Mouse (Mus musculus) kidney, postnatal 36 days (tissue): ENCODE data around the gene Krtap9-3.
"Not testable (repeated sequence)": the region's sequence is repeated elsewhere in the genome, so short reads cannot be mapped to it uniquely, and the experiment has no call there.

ENCODE experiments used
- DNase-seq, 2 experiments: peaks; one replicate each; pipeline ENCODE4 v3.0.0; 2021 to 2022; ENCODE audit warnings: mixed read lengths in 2 of 2

The Krtap9-3 gene

DNA sequence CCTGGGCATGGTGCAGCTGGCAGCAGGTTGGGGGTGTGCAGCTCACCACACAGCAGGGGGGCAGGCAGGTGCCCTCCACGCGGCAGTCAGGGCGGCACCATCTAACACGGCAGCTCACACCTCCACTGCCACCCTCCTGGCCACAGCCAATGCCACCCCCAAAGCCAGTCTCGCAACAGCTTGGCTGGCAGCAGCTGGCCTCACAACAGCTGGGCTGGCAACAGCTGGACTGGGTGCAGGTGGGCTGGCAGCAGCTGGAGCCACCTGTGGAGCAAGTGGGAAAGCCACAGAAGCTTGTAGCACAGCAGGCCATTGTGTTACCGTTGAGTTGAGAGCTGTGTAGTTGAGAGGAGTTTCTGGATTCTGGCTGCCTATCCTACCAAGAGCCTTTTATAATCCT lies at the start of gene Krtap9-3:
Gene Krtap9-3 (minus strand): TSS at position 364 of the 400 bp plus-strand sequence.
- not testable (repeated sequence) for DNase-seq

DNA sequence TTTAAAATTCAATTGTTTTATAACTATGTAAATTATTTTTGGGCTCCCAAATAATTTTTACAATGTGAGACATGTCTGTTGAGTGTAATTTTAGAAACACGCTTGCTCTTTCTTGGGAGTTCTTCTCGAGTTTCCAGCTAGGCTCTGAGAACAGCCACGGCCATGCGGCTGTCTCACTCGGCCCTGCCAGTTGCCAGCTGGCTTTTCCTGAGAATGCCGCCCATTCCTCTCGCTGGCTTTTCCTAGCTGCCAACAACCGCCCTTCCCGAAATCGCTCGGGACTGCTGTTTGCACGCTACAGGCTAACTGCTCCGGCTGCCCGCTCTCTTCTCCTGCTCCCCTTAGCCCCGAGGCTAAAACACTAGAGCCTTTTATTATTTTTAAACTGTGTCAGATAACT lies 48.5 kb upstream of the Krtap9-3 start:
- DNase-seq = no peak

DNA sequence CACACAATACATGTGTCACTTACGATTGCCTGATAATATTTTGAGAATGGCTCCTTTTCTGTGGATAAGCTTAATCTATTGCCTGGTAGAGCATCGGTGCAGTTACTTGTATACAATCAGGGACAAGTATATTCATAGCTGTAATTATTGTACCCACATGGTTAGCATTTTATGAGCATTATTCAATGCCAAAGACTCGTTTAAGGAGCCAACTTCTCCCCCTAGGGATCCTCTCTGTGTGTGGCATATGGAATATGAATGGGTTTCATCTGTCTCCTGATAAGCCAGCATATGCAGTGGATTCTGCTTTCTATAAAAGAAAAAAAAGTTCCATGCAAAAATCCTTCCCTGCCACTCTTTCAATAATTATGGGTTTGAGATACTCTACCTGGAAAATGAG lies 46.4 kb upstream of the Krtap9-3 start:
- DNase-seq = no peak

DNA sequence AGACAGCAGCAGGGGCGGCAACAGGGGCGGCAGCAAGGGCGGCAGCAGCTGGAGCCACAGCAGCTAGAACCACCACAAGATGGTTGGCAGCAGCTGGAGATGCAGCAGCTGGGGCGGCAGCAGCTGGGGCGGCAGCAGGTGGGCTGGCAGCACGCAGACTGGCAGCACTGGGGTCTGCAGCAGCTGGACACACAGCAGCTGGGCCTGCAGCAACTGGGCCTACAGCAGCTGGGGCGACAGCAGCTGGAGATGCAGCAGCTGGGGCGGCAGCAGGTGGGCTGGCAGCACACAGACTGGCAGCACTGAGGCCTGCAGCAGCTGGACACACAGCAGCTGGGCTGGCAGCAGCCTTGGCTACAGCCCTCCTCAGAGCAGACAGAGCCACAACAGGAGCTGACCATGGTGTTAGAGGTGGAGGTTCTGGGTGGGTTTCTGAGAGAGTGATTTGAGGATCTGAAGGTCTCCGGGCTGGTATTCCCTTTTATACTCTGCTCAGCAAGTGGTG lies 45.8 kb upstream of the Krtap9-3 start, which contains the start of gene Krtap4-7:
Gene Krtap4-7 (minus strand): TSS at position 455 of the 505 bp plus-strand sequence.
- DNase-seq = not testable (repeated sequence)

DNA sequence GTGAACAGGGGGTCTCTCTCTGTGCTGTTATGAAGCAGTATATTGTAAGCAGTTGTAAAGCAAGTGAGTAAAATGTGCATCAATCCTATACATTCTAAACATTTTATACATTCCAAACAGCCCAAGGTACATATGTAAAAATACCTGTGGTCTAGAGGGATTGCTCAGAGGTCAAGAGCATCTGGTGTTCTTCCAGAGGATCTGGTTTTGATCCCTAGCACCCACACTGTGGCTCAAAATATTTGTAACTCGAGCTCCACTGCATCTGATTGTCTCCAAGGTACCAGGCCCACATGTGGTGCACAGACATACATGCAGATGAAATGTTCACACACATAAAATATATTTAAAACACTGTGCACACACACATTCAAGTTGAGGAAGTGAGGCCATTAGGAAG lies 43.0 kb upstream of the Krtap9-3 start:
- no peak for DNase-seq

DNA sequence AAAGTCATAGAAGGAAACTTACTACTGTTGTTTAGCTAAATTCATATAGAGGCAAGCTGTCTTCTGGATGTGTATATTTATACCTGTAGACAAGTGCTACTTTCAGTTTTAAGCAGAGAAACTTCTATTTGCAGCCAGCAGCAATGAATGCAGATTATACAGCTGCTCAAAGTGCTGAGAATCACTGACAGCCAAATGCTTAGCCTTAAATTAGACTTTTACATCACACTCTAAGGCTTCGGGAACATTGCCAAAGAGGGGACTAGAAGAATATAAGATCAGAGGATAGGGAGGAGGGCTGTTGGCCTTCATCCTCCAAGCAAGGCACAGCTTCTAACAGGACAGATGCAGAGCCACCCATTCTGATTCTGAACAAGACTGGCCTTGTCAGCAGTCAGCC lies 39.2 kb upstream of the Krtap9-3 start:
- DNase-seq = no peak

DNA sequence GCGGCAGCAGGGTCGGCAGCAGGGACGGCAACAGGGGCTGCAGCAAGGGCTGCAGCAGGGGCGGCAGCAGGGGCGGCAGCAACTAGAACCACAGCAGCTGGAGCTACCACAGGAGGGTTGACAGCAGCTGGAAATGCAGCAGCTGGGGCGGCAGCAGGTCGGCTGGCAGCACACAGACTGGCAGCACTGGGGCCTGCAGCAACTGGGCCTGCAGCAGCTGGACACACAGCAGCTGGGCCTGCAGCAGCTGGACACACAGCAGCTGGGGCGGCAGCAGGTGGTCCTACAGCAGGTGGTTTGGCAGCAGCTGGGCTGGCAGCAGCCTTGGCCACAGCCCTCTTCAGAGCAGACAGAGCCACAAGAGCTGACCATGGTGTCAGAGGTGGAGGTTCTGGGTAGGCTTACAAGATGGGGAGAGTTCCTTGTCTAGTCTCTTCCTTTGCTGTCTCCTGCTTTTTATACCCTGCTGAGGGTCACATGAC lies 36.8 kb upstream of the Krtap9-3 start, which contains the start of gene Krtap4-2:
Gene Krtap4-2 (minus strand): TSS at position 432 of the 482 bp plus-strand sequence.
- no peak for DNase-seq

DNA sequence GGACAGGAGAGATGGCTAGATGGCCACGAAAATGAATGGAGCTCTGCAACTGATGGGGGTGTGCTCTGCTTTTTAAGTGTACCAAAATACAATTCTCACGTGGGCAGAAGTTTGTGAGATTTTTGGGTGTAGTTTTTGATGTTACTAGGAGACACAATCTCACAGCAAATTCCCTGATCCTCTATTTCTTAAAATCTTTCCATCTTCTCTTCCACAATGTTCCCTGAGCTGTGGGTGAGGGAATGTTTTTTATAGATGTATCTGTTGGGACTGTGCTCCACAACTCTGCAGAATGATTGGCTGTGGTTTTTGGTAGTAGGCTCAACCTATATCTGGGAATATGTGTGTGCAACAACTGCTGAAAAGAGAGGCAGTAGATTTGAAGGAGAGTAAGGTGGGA lies 35.4 kb upstream of the Krtap9-3 start:
- no peak for DNase-seq

DNA sequence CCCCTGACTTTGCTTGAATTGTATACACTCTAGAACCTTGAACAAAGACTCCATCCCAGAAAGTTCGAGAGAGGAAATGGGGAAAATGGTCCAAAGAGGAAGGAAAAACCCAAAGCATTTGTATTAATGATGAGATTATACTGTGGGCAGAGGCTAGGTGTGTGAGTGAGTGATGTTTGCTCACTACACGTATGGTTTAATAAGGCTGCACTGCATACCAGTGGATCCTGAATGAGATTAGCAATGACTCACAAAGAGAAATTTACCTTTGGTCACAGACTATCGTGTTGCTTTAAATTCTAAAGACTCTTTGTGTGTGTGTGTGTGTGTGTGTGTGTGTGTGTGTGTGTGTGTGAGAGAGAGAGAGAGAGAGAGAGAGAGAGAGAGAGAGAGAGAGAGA lies 33.0 kb upstream of the Krtap9-3 start:
- DNase-seq = no peak

DNA sequence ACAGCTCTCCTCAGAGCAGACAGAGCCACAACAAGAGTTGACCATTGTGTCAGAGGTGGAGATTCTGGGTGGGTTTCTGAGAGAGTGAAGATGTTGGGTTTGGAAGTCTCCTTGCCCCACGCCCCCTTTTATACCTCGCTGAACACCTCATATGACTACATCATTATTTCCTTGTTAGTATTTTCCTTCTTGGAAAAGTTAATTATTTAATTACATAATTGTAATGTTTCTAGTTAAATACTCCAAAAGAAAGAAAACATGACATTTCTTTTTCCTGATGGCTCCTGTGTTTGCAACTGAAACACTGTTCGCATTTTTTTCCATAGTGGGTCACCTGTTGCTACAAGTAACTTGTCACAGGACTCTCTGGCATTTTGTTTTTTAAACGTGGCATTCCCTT lies 30.2 kb upstream of the Krtap9-3 start, which contains the start of gene Krtap4-1:
Gene Krtap4-1 (minus strand): TSS at position 101 of the 400 bp plus-strand sequence.
- no peak for DNase-seq

DNA sequence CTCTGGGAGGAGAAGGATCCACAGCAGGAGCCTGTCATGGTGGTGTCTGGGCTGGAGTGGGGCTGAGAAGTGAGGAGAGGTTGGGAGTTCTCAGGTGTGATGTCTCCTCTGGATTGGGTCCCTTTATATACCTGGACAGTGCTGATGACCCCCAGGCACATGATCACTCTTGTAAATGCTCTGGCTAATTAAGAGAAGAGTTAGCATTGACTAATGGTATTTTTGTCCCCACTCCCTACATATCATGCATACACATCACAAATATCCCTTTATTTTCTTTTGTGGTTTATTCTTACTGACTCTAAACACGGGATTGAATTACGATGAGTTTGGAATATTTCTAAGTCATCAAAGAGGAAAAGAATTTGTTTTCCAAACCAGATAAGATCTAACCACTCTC lies 22.4 kb upstream of the Krtap9-3 start, which contains the start of gene Gm11562:
Gene Gm11562 (minus strand): TSS at position 101 of the 400 bp plus-strand sequence.
- DNase-seq = no peak

DNA sequence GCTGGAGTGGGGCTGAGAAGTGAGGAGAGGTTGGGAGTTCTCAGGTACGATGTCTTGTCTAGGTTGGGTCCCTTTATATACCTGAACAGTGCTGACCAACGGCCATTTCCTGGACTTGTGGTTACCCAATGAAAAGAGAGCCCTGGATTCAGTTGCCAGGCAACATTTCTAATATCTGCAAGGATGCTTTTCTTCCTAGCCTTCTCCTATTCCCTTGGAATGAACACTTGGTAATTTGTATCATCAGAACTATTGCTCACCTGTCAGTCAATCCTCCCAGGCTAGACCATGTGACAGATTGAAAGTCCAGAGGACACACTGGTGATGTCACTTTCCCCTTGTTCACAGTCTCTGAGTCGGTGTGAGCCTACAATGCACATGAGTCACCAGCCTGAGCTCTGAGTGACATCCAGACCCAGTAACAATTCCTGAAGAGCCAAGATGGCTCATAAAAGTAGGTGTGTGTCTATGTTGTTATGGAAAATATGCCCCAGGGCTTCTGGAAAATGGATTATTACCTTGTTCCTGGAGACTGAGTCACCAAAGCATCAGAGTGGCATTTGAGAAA lies 17.0 kb upstream of the Krtap9-3 start, which contains the start of gene Krtap2-4:
Gene Krtap2-4 (minus strand): TSS at position 51 of the 568 bp plus-strand sequence.
- no peak for DNase-seq

DNA sequence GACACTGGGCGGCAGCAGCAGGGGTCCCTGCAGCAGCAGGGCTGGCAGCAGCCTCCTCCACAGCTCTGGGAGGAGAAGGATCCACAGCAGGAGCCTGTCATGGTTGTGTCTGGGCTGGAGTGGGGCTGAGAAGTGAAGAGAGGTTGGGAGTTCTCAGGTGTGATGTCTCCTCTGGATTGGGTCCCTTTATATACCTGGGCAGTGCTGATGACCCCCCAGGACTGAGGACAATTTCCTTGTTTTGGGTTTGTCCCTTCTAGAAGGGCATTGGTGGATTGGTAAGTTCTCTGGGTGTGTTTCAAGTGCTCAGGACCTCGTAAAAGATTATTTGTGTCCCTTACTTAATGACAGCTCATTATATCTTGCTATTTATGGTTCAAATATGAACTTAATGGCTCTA lies 12.2 kb upstream of the Krtap9-3 start, which contains the start of gene Gm11937:
Gene Gm11937 (minus strand): TSS at position 101 of the 400 bp plus-strand sequence.
- DNase-seq = not testable (repeated sequence)

DNA sequence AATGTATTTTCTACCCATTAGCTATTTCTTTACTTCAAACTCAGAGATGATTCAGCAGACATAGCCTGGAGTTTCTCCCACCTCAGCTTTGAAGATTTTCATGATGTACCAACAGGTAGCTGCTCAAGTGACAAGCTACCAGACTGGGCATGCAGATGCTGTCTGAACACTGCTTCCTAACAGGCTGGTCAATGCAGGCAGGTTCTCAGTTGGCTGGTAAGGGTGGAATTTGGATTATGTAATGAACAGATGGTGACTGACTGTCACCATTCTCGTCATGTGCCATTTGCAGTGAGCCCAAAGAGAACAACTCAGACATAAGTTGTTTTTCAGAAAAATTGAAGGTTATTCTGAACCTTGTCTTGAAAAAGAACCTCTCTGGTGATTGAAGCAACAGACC lies 11.2 kb upstream of the Krtap9-3 start:
- no peak for DNase-seq

DNA sequence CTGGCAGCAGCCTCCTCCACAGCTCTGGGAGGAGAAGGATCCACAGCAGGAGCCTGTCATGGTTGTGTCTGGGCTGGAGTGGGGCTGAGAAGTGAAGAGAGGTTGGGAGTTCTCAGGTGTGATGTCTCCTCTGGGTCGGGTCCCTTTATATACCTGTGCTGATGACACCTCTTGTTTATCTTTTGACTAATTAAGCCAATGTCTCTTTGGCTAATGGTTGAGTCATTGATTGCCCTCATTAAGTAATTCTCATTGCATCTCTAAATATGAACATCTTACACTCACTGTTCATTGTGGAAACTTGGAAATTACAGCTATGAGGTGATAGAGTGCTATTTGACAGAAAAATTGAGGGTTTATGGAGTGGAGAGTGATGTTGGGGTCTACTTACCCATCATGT lies 5.3 kb upstream of the Krtap9-3 start, which contains the start of gene Gm11938:
Gene Gm11938 (minus strand): TSS at position 101 of the 400 bp plus-strand sequence.
- not testable (repeated sequence) for DNase-seq

DNA sequence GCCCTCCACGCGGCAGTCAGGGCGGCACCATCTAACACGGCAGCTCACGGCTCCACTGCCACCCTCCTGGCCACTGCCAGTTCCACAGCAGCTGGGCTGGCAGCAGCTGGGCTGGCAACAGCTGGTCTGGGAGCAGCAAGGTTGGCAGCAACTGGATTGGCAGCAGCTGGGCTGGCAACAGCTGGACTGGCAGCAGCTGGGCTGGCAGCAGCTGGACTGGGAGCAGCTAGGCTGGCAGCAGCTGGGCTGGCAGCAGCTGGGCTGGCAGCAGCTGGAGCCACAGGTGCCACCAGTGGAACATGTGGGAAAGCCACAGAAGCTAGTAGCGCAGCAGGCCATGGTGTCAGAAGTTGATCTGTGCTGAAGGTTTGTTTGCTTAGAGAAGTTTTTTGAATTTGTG lies 6.9 kb downstream of the Krtap9-3 start, which contains the start of gene Krtap1-3:
Gene Krtap1-3 (minus strand): TSS at position 359 of the 400 bp plus-strand sequence.
- DNase-seq = no peak

DNA sequence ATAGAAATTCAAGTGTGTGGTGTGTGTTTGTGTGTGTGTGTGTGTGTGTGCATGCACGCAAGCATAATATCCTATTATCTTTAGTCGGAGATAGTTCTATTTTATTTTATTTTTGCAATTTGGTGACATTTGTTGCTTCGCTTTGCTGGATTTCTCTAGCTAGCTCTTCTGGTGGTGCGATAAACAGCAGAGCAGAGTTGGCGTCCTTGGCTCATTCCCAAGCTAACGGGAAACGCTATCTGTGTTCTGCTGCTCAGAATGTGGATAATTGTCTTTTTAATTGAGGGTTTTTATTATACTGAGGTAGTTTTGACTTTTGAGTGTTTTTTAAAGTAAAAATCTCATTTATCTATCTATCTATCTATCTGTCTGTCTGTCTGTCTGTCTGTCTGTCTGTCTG lies 12.8 kb downstream of the Krtap9-3 start:
- DNase-seq = no peak

DNA sequence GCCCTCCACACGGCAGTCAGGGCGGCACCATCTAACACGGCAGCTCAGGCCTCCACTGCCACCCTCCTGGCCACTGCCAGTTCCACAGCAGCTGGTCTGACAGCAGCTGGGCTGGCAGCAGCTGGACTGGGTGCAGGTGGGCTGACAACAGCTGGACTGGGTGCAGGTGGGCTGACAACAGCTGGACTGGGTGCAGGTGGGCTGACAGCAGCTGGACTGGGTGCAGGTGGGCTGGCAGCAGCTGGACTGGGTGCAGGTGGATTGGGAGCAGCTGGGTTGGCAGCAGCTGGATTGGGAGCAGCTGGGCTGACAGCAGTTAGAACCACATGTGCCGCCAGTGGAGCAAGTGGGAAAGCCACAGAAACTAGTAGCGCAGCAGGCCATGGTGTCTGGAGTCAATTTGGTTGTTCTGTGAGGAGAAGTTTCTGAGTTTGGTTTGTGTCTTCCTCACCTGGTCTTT lies 14.6 kb downstream of the Krtap9-3 start, which contains the start of gene Krtap1-4:
Gene Krtap1-4 (minus strand): TSS at position 410 of the 460 bp plus-strand sequence.
- no peak for DNase-seq

DNA sequence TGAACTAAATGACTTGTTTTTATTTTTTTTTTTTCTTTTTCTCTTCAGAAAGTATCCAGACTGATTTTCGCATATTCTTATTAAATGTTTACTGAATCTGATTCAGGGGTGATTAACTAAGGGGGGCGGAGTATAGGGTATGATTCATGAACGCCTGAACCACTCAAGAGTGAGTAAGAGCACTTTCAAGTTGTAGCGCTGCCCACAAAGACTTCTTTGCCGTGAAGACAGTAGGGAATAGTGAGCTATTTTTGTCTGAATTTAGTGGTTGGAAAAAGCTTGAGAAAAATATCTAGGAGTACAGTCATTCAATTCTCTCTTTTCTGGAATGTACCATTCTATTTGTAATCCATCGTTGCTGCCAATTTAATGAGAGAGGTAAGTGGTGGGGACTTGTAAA lies 16.3 kb downstream of the Krtap9-3 start:
- DNase-seq = no peak

DNA sequence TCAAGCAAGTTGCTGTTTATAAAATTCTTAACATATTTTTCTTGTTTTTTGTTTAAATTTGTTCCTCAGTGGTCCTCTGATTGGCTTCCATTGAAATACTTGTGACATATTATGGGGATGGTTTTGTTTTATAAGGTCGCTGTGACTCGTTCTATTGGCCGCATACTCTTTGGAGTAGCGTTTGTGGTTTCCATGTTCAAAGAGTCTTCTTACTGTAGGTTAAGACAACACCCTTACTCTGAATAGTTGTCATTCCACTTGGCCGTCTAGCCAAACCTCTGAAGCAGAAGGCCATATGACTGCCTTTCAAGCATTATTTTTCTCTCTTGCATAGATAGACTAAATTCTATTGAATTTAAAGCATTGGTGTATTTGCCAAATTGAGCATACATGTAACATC lies 16.9 kb downstream of the Krtap9-3 start:
- no peak for DNase-seq

DNA sequence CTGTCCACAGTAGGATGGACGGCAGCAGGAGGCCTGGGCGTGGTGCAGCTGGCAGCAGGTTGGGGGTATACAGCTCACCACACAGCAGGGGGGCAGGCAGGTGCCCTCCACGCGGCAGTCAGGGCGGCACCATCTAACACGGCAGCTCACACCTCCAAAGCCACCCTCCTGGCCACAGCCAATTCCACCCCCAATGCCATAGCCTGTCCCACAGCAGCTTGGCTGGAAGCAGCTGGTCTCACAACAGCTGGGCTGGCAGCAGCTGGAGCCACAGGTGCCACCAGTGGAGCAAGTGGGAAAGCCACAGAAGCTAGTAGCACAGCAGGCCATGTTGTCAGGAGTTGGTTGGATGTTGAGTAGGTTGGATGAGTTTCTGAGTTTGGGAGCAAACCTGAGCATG lies 17.3 kb downstream of the Krtap9-3 start, which contains the start of gene Krtap1-5:
Gene Krtap1-5 (minus strand): TSS at position 381 of the 400 bp plus-strand sequence.
- DNase-seq = no peak

DNA sequence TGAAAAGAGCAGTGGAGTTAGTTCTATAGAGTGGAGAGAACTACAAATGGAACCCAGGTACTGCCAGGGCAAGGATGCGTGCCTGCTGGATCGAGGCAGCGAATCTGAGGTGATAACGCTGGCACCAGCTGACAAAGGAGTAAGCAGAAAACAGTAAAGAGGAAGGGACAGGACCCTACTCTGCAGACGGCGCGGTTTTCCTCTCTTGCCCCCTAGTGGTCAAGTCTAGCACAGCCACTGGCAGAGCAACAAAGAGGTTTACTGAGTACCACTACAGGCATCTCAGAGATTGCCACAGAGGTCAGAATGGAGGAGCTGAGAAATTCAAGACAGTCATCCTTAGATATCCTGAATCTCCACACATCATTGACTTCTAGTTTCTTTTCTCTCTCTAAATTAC lies 23.8 kb downstream of the Krtap9-3 start:
- peak; percentile 46 to 80 for DNase-seq

DNA sequence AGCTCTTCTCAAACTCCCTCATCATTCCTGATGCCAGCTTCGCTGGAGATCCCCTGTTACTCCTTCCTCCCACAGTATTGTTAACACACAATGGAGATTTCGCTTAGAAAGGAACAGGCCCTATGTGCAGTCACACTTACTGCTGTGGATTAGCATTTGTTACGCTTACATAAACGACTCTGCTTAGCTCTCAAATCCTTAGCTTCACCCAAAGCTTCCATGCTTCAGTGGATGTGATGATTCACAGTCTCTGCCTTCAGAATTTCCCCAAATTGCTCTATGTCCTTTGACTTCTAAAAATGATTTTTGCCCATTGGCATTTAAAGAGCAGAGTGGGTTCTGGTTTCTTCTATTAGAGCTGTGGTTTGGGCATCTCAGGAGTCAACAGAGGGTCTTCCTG lies 24.7 kb downstream of the Krtap9-3 start:
- no peak for DNase-seq

DNA sequence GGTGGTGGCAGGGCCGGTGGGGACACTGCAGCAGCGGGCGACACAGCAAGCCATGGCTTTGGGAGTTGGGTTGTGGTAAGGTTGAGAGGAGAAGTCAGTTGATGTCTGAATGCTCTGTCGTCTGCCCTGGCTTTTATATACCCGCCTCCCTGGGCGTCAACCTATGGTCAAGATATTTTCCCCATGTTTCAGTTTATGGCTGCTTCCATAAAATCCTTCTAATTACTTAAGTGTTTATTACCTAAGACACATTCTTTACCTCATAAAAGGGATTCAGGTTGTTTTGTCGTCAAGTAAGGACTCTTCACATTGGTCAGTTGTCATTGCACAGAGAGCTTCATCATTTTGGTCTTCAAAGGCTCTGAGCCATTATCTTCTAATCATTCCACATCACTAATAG lies 31.4 kb downstream of the Krtap9-3 start, which contains the start of gene Krtap3-1:
Gene Krtap3-1 (minus strand): TSS at position 101 of the 400 bp plus-strand sequence.
- DNase-seq = no peak
